Mouse (Mus musculus) spleen, adult 2 months (tissue): ENCODE data around the gene Art4. TPM values are rescaled to one million over a fixed set of nuclear protein-coding genes. Genes with fewer than 3 reads are reported as not detected.
A peak's percentile ranks its signal among the peaks of the same experiment; 100 is the strongest.

Experiments
- DNase-seq, 2 experiments: peaks; one replicate each; pipeline versions ENCODE4 v3.0.0 to v3.0.0-alpha.2; 2012 to 2021; ENCODE audit warnings: low spot score in 2 of 2, low read depth in 1 of 2
- H3K27ac ChIP-seq: fragments of 200-500 bp; 2 replicates; pipeline ENCODE4 v1.5.1; 2012; ENCODE audit warnings: low read length, inconsistent platforms; ENCODE audit not compliant: insufficient read depth
- H3K27me3 ChIP-seq: fragments of 200-500 bp; 2 replicates; pipeline ENCODE4 v1.6.1; 2012; ENCODE audit warnings: mild to moderate bottlenecking, moderate library complexity, low read length, inconsistent platforms; ENCODE audit not compliant: control insufficient read depth, insufficient read depth
- H3K36me3 ChIP-seq: fragments of 200-500 bp; 2 replicates; pipeline ENCODE4 v1.6.1; 2012; ENCODE audit warnings: mild to moderate bottlenecking, low read length, inconsistent platforms; ENCODE audit not compliant: control insufficient read depth, insufficient read depth
- H3K4me1 ChIP-seq: fragments of 200-500 bp; 2 replicates; pipeline ENCODE4 v1.6.1; 2011; ENCODE audit warnings: inconsistent platforms; ENCODE audit not compliant: control insufficient read depth, insufficient read depth, insufficient read length
- H3K4me3 ChIP-seq: fragments of 200-500 bp; 2 replicates; pipeline ENCODE4 v1.5.1; 2011; ENCODE audit warnings: mild to moderate bottlenecking, inconsistent platforms; ENCODE audit not compliant: insufficient read depth, insufficient read length; ENCODE audit errors: extremely low read depth
- CTCF ChIP-seq: fragments of 200-500 bp; IDR thresholded peaks from 2 replicates; pipeline ENCODE4 v1.5.1; 2011; ENCODE audit warnings: mild to moderate bottlenecking, inconsistent platforms; ENCODE audit not compliant: insufficient read depth, insufficient read length, insufficient replicate concordance; ENCODE audit errors: extremely low read depth
- POLR2A ChIP-seq: fragments of 200-500 bp; IDR thresholded peaks from 2 replicates; pipeline ENCODE4 v1.6.1; 2011; ENCODE audit warnings: low read depth, low read length, inconsistent platforms
- WGBS: fragments of 180-500 bp; shearing (Covaris S2); methylation state at CpG from one replicate; pipeline ENCODE4 v1.1.7; 2018; 5-methylcytosine and 5-hydroxymethylcytosine counted together
- polyA plus RNA-seq: library from polyadenylated mRNA; depleted of rRNA; stranded (reverse); fragments of >200 nt; gene quantifications from 2 replicates; pipeline ENCODE4 v1.2.3, GENCODE M21; 2012

Gene Art4
- polyA plus RNA-seq, 1 experiment: 4.8 TPM

GRCm38 (mm10) chr6:136900369-136901009, 43.0 kb upstream of the Art4 start:
- 24% methylated on average over 4 of the region's 4 CpGs for WGBS
- no peaks in the 10 kb centered on the region for H3K27me3 ChIP-seq
- no peak overlapping the region for H3K4me3 ChIP-seq
- H3K27ac ChIP-seq: no peak overlapping the region
- DNase-seq: no peak
- H3K4me1 ChIP-seq: no peaks in the 10 kb centered on the region
- H3K36me3 ChIP-seq: no peaks in the 10 kb centered on the region
- no peak for TF ChIP-seq CTCF
- TF ChIP-seq POLR2A: no peak

DNA sequence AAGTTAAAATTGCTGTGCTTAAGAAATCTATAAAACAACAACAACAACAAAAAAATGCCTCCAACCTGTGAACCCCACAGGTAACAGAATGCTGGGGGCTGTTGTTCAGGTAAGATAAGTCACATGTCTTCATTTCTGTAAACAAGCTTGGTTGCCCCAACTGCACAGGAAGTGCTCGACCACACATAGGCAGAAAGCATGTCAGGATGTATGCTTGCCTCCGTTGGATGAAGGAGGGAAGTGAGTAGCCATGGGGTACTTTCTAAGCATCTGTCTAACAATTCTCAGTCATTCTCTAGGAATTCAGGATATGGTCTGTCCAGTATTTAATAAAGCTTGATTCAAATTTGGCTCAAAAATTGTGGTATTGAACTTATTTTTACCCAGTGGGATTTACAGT, 41.4 kb upstream of the Art4 start:
- no peaks in the 10 kb centered on the region for H3K36me3 ChIP-seq
- no peaks in the 10 kb centered on the region for H3K27me3 ChIP-seq
- DNase-seq: peak in 1 of 2 experiments; percentile 14
- no peak overlapping the region for H3K4me3 ChIP-seq
- H3K4me1 ChIP-seq: no peaks in the 10 kb centered on the region
- TF ChIP-seq POLR2A (no peak), CTCF (no peak)
- H3K27ac ChIP-seq: no peak overlapping the region
- 5% methylated on average over 2 of the region's 2 CpGs for WGBS

GRCm38 (mm10) chr6:136898222-136898621, 40.7 kb upstream of the Art4 start:
- no peaks in the 10 kb centered on the region for H3K36me3 ChIP-seq
- H3K27ac ChIP-seq: no peak overlapping the region
- no peak for DNase-seq
- no peak for TF ChIP-seq CTCF
- no peak for TF ChIP-seq POLR2A
- no peaks in the 10 kb centered on the region for H3K4me1 ChIP-seq
- H3K27me3 ChIP-seq: no peaks in the 10 kb centered on the region
- WGBS: 46% methylated on average over 4 of the region's 4 CpGs
- no peak overlapping the region for H3K4me3 ChIP-seq

DNA sequence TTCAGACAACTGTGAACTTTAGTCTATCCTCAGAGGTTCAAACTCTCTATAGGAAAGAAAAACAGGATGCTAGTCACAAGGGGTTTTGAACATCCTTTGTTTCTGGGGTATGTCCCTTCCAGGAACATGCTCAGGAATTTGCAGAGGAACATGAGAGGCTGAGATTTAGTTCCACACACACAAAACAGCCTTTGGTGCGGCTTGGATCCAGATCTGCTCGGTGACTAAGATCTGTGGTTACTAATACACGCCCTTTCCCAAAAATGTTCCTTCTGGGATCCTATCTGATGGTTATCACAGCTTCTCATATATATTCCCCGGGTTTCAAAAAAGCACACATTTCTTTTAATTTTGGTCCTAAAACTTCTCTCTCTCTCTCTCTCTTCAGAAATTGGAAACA, 40.3 kb upstream of the Art4 start:
- TF ChIP-seq POLR2A: no peak
- TF ChIP-seq CTCF: no peak
- Histone ChIP-seq H3K27ac (no peak overlapping the region), H3K36me3 (no peaks in the 10 kb centered on the region), H3K4me3 (no peak overlapping the region), H3K27me3 (no peaks in the 10 kb centered on the region), H3K4me1 (no peaks in the 10 kb centered on the region)
- no peak for DNase-seq
- WGBS: 83% methylated on average over 4 of the region's 4 CpGs

DNA sequence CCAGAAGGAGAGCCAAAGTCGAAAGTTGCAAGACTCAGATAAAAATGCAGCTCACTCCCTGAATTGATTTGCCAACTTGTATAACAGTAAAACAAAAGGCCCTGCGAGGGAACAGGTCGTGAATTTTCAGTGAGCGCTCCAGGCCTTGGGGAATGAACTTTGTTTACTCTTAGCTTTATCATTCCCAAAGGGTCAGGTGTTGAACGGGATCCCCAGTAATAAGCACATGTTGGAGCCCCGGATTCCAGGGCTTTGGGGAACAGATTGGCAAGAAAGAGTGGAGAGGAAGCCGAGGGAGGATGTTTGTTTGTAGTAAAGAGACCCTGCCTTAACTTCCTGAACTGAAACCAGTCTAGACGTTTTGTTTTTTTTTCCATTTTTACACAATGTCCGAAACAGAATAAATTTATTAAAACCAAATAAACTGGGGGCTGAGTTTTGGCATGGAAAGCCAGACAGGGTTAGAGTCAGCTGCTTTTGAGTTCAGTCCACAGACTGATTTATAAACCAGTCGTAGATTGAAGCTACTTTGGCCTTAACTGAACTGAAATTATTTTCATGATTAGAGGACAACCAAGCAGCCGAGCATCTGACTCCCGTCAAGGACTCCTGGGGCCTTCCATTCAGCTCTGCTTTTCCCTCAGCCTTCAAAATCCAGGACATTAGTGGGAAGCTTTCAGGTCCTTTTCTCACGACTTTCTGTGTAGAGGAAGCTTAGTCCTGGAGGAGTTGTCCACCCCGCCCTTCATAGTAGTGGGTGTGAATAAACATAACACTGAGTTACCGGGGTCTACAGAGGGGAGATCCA, 37.2 kb upstream of the Art4 start:
- no peak for TF ChIP-seq CTCF
- TF ChIP-seq POLR2A: no peak
- WGBS: 61% methylated on average over 15 of the region's 15 CpGs
- no peaks in the 10 kb centered on the region for H3K27me3 ChIP-seq
- no peaks in the 10 kb centered on the region for H3K4me1 ChIP-seq
- H3K4me3 ChIP-seq: no peak overlapping the region
- DNase-seq: no peak
- no peak overlapping the region for H3K27ac ChIP-seq
- H3K36me3 ChIP-seq: no peaks in the 10 kb centered on the region

DNA sequence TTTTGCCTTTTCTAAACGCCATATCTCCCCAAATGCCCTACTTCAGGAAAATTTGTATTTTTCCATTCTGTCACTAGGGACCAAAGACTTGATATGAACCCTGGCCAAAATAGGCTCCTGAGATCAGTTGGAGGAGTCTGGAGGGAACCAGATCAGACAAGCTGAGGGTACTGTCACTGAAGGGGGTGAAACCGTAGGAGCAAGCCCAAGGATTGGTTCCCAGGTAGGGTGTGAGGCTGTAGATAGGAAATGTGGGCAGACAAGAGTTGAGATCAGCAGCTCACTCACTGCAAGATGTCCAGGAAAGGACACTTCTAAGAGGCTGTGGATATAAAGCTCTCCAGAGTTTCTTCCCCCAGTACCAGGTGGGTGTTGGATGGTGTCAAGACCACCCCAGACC, 34.5 kb upstream of the Art4 start:
- WGBS: 84% methylated on average over 2 of the region's 2 CpGs
- TF ChIP-seq CTCF: no peak
- no peak overlapping the region for H3K4me3 ChIP-seq

DNA sequence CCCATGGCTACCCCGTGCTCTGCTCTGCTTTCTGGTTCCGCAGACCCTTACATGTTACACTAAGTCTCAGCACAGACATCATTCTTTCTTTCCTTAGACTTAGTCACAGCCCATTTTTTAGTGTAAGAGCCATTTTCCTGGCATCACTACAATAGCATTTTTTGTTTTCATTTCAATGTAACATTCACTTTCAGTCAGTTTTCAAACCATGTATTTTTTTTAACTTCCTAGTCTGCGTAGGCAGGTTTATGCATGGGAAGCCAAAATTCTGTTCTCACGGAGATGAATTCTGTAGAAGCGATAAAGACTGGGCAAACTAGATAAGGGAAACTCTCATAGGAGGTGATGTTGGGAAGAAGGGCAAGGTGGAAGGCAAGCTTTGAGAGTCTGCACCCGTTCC, 32.0 kb upstream of the Art4 start:
- H3K4me3 ChIP-seq: no peak overlapping the region
- H3K4me1 ChIP-seq: no peaks in the 10 kb centered on the region
- DNase-seq: no peak
- no peaks in the 10 kb centered on the region for H3K27me3 ChIP-seq
- WGBS: 91% methylated on average over 6 of the region's 6 CpGs
- H3K36me3 ChIP-seq: no peaks in the 10 kb centered on the region
- TF ChIP-seq POLR2A (no peak), CTCF (no peak)
- H3K27ac ChIP-seq: no peak overlapping the region

More for the DNA sequence above, 34.5 kb upstream of the Art4 start:
- no peaks in the 10 kb centered on the region for H3K36me3 ChIP-seq
- H3K27ac ChIP-seq: no peak overlapping the region
- H3K27me3 ChIP-seq: no peaks in the 10 kb centered on the region
- H3K4me1 ChIP-seq: no peaks in the 10 kb centered on the region
- no peak for DNase-seq
